Mouse (Mus musculus) heart, postnatal 0 days (tissue): ENCODE measurements around the gene Pomgnt2.

Experiments used
- CTCF ChIP-seq: IDR thresholded peaks from 2 replicates; pipeline ENCODE4 v1.5.1; 2016; ENCODE audit warnings: antibody characterized with exemption, control low read depth, low read depth
- EP300 ChIP-seq: IDR thresholded peaks from 2 replicates; pipeline ENCODE4 v1.6.1; 2016; ENCODE audit warnings: antibody characterized with exemption, low read depth

DNA sequence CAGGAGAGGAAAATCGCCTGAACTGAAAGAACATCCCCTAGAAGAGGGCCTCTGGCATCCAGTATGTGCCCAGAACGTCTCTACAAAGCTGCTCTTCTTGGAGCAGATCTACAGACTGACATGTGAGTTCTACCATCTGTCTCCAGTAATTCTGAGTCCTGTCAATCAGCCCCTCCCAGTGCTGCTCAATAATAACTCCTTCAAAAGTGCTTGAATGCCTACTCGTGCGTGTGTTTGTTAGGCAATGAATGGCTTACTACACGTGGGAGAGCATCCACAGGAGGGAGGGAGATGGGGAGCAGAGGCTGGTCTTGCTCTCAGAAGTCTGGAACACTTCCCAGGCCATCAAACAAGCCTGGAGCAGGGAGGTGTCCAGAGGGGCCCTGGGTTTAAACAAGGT, 38.9 kb upstream of the Pomgnt2 start:
- TF ChIP-seq CTCF (no peak), EP300 (no peak)
